In genomic region chr2:167834605-167835004, GRCm38 (mm10) we compare ENCODE assay signal across 8 mouse cellular contexts.
A peak's percentile ranks its signal among the peaks of the same experiment; 100 is the strongest.
DNase-seq lines count a peak whose midpoint lies in the region; ATAC-seq lines count a peak whose summit lies in the region.
"Had no signal": no experiment of that assay in that cellular context is flagged by ENCODE, and none has a peak within 500 bp of the region (broad histone marks: within the 10 kb centered on the region; RNA-seq: fewer than 3 reads in every experiment).

No protein-coding gene starts in this region.

- H3K4me2 ChIP-seq in midbrain, embryonic 14.5 days (ENCODE audit: low read length), result no peak overlapping the region
- H3K4me2 ChIP-seq in intestine, embryonic 16.5 days (ENCODE audit: low read depth, low read length), result no peak overlapping the region
- no peak overlapping the region for H3K4me2 ChIP-seq in neural tube, embryonic 15.5 days

- no peak overlapping the region for H3K9ac ChIP-seq in midbrain, embryonic 14.5 days (replicated peaks; ENCODE audit: low read length)
- peak overlapping the region; percentile 36; the same call in 1 of the 2 replicates for H3K9ac ChIP-seq in intestine, embryonic 16.5 days (ENCODE audit: low read depth, low read length)
- H3K9ac ChIP-seq in neural tube, embryonic 15.5 days (replicated peaks), result no peak overlapping the region
- H3K9ac ChIP-seq: liver, embryonic 14.5 days had no signal

- WGBS in midbrain, embryonic 14.5 days, result 84% methylated on average over 8 of the region's 8 CpGs
- 87% methylated on average over 8 of the region's 8 CpGs for WGBS in midbrain, embryonic 10.5 days
- 62% methylated on average over 8 of the region's 8 CpGs for WGBS in intestine, embryonic 16.5 days
- 67% methylated on average over 8 of the region's 8 CpGs for WGBS in neural tube, embryonic 15.5 days

- ATAC-seq in midbrain, embryonic 14.5 days (ENCODE audit: low FRiP score, low TSS enrichment), result no peak
- no peak; the same call in 1 of the 2 replicates for ATAC-seq in intestine, embryonic 16.5 days
- no peak for ATAC-seq in neural tube, embryonic 15.5 days (ENCODE audit: low FRiP score)

- peaks cover 7% of the 10 kb centered on the region; the same call in 1 of the 2 replicates for H3K4me1 ChIP-seq in midbrain, embryonic 14.5 days (ENCODE audit: control insufficient read depth, insufficient read depth, low read length)
- H3K4me1 ChIP-seq in midbrain, embryonic 10.5 days, result peaks cover 13% of the 10 kb centered on the region
- H3K4me1 ChIP-seq in intestine, embryonic 16.5 days (ENCODE audit: control insufficient read depth, insufficient read depth, low read length), result peaks cover 29% of the 10 kb centered on the region
- peaks cover 18% of the 10 kb centered on the region for H3K4me1 ChIP-seq in neural tube, embryonic 15.5 days

- no peak overlapping the region for H3K27ac ChIP-seq in midbrain, embryonic 14.5 days (replicated peaks; ENCODE audit: low read depth, low read length)
- H3K27ac ChIP-seq in midbrain, embryonic 10.5 days (replicated peaks), result no peak overlapping the region; the same call in 1 of the 2 replicates
- peak overlapping the region; percentile 75 for H3K27ac ChIP-seq in intestine, embryonic 16.5 days (ENCODE audit: low read length)
- 0 out of 2 replicates have a peak overlapping the region, but pooled peaks have one; percentile 13 for H3K27ac ChIP-seq in neural tube, embryonic 15.5 days (replicated peaks)
- H3K27ac ChIP-seq: liver, embryonic 14.5 days had no signal

- H3K36me3 ChIP-seq in midbrain, embryonic 14.5 days (ENCODE audit: control insufficient read depth, insufficient read depth, low read length), result no peaks in the 10 kb centered on the region
- no peaks in the 10 kb centered on the region for H3K36me3 ChIP-seq in midbrain, embryonic 10.5 days
- H3K36me3 ChIP-seq in intestine, embryonic 16.5 days (ENCODE audit: control insufficient read depth, insufficient read depth, low read length), result no peaks in the 10 kb centered on the region
- H3K36me3 ChIP-seq in neural tube, embryonic 15.5 days, result no peaks in the 10 kb centered on the region

- no peak overlapping the region for H3K4me3 ChIP-seq in midbrain, embryonic 14.5 days (replicated peaks; ENCODE audit: low read depth, low read length)
- H3K4me3 ChIP-seq in midbrain, embryonic 10.5 days, result no peak overlapping the region
- H3K4me3 ChIP-seq in intestine, embryonic 16.5 days (ENCODE audit: low read length), result no peak overlapping the region
- no peak overlapping the region for H3K4me3 ChIP-seq in neural tube, embryonic 15.5 days (replicated peaks)

- H3K9me3 ChIP-seq in midbrain, embryonic 14.5 days (ENCODE audit: control insufficient read depth, low read length), result no peaks in the 10 kb centered on the region
- no peaks in the 10 kb centered on the region for H3K9me3 ChIP-seq in midbrain, embryonic 10.5 days (replicated peaks)
- H3K9me3 ChIP-seq in intestine, embryonic 16.5 days (ENCODE audit: control insufficient read depth, low read length), result no peaks in the 10 kb centered on the region; the same call in 1 of the 2 replicates
- H3K9me3 ChIP-seq in neural tube, embryonic 15.5 days (replicated peaks), result no peaks in the 10 kb centered on the region

- peak; percentile 31 for DNase-seq in midbrain, embryonic 14.5 days
- no peak for DNase-seq in midbrain, embryonic 10.5 days (ENCODE audit: low spot score)
- DNase-seq in heart, adult 11 months, result peak; percentile 98
- no peak for DNase-seq in embryo, embryonic 9.5 days (ENCODE audit: extremely low spot score)
- DNase-seq in cerebellum, adult 11-12 months, result no peak

- H3K27me3 ChIP-seq in midbrain, embryonic 14.5 days (ENCODE audit: control insufficient read depth, insufficient read depth, low read length), result no peaks in the 10 kb centered on the region
- no peaks in the 10 kb centered on the region; the same call in 1 of the 2 replicates for H3K27me3 ChIP-seq in midbrain, embryonic 10.5 days (ENCODE audit: low read depth, poor library complexity, severe bottlenecking)
- H3K27me3 ChIP-seq in intestine, embryonic 16.5 days (replicated peaks; ENCODE audit: control insufficient read depth, insufficient read depth, low read length), result no peaks in the 10 kb centered on the region
- no peaks in the 10 kb centered on the region for H3K27me3 ChIP-seq in neural tube, embryonic 15.5 days (replicated peaks)

Comparison
In these comparisons a context has a peak if more than half of its experiments do, and no peak if none do; other contexts are left out.
1. DNase-seq: peak in midbrain, embryonic 14.5 days (single experiment) and heart, adult 11 months (single experiment); none in midbrain, embryonic 10.5 days (single experiment), embryo, embryonic 9.5 days (single experiment) and cerebellum, adult 11-12 months (single experiment).
2. H3K27ac ChIP-seq: peak in intestine, embryonic 16.5 days (single experiment) and neural tube, embryonic 15.5 days (single experiment); none in midbrain, embryonic 14.5 days (single experiment) and midbrain, embryonic 10.5 days (single experiment).